Mouse (Mus musculus) brain, embryonic 14.5 days (tissue): Measurements from ENCODE around the gene Epn3.

ENCODE experiments used
- CTCF ChIP-seq: fragments of 200-500 bp; IDR thresholded peaks from 2 replicates; pipeline ENCODE4 v1.5.1; 2012; ENCODE audit warnings: inconsistent platforms, mild to moderate bottlenecking, moderate library complexity, borderline replicate concordance; ENCODE audit not compliant: insufficient read depth, insufficient read length; ENCODE audit errors: extremely low read depth
- POLR2A ChIP-seq: fragments of 200-500 bp; IDR thresholded peaks from 2 replicates; pipeline ENCODE4 v1.6.1; 2012; ENCODE audit warnings: mild to moderate bottlenecking, inconsistent platforms, borderline replicate concordance; ENCODE audit not compliant: poor library complexity, insufficient read depth, insufficient read length, severe bottlenecking; ENCODE audit errors: extremely low read depth

DNA sequence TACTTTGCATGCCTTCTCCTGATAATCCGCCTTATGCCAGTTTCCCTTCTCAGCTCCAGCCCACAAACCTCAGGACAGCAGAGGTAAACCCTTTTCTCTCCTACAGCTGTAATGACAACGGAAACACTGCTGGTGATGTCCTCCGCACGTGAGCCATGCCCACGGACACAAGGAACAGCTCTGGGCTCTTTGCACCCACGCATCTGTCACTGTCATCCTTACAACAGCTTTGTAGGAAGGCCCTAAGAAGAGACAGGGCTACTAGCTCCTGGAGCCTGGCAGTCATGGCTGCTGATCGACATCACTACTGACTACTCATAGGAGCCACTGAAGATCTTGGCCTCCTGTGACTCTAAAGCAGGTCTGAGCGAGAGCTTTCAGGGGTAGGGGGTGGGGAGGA, 33.4 kb upstream of the Epn3 start:
- no peak for TF ChIP-seq POLR2A
- no peak for TF ChIP-seq CTCF
